Mouse (Mus musculus) naive thymus-derived CD4-positive, alpha-beta T cell, adult 5 months (primary cell): Measurements from ENCODE around the gene Kcnmb4. TPM values are rescaled to one million over a fixed set of nuclear protein-coding genes. Genes with fewer than 3 reads are reported as not detected.

Experiments used
- polyA plus RNA-seq: library from polyadenylated mRNA; unstranded; fragments of 100-300 nt; shearing (Covaris generic); gene quantifications from one replicate; pipeline ENCODE4 v1.2.1, GENCODE M21; 2017

Kcnmb4 gene
- 9.3 TPM for polyA plus RNA-seq

DNA sequence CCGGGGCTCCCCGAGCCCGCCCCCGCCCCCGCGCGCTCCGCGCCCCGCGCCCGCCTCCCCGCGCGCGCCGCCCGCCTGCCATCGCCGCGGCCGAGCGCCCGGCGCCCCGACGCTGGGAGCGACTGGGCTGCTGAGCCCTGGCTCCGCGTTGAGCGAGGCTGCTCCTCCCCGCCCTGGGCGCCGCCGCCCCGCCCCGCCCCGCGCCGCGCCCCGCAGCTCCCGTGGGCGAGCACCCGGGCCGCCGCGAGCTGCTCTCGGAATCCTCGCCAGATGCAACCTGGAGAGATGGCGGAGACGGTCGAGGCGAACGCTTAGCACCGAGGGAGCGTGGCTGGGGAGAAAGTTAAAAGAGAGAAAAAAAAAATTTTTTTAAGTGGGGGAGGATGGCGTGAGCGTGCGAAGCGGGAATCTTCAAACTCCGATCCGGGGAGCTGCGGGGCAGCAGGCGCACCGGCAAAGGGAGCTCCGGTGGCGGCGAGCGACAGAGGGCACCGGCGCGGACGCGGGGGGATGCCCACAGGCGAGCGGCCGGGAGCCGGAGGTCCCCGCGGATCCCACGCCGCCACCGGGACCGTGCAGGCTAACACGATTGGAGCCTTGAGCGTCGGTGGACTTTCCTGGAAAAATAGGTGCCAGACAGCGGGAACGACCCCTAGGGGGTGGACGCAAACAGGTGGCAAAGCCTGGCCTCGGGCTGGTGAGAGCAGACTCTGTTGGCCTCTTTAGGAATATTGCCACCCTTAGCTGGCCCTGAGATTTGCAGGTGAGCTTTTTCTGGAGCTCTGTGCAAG, at the start of gene Kcnmb4:
Gene Kcnmb4, minus strand, starts transcription at position 120 of the 791 bp plus-strand sequence.

Other genes starting within 250 kb of the Kcnmb4 start
- gene Ptprb, start 198.4 kb downstream of the Kcnmb4 start, polyA plus RNA-seq: not detected
- 128 TPM for gene Cnot2, start 107.6 kb upstream of the Kcnmb4 start, polyA plus RNA-seq